Mouse (Mus musculus) CD4-positive, CD25-positive, alpha-beta regulatory T cell, adult 2 months (primary cell): ENCODE results near the gene Exoc1.

ENCODE experiments used
- DNase-seq: peaks from one replicate; pipeline ENCODE4 v3.0.0-alpha.2; 2012; ENCODE audit warnings: low read depth, low spot score

Exoc1 gene

DNA sequence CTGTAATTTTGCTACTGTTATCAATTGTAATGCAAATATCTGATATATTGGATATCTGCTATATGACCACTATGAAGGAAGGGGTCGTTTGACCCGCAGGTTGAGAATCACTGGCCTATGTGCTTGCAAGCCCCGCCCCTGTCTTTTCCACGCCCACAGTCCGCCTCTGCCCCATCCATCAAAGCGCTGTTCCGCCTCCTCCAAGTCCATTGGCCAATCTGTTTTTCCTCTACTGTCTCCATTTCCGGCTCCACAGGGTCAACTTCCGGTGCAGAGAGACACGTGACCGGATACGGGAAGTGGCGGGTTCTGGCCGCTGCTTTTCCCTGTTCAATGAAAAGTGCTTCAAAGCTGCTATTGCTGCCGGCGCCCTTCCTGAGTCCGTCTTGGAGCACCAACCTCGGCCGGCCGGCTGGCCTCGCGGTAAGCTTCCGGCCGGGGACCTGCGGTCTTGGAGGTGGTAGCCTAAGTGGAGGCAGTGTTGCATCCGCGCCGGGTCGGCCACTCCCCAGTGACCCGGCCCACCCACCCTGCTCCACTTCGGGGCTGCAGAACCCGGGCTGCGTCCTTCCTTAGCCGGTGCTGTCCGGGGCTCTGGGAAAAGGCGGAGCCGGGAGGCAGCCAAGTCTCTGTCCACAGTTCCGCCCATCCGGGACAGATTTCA is at the start of gene Exoc1:
Gene Exoc1, plus strand, starts transcription at position 272 of the 664 bp plus-strand sequence.
- peak; percentile 95 for DNase-seq

DNA sequence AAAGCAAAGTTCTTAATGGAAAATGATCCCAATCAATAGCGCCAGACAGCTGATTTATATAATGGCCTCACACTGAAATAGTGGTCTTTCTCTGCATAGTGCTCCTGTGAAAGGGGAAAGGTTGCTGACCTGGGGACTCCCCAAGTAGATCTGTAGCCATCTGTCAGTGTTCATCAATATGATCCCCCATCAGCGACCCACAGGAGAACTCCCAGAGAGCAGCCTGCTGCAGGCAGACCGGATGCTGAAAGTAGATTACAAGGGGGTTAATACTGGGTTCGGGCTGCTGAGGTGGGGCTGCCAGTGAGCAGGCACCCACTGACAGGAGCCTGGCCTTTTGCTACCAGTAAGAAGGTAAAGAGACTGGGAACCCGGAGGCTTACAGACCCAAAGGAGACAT is 45.3 kb upstream of the Exoc1 start, which contains the start of gene Gm7271:
Gene Gm7271, plus strand, starts transcription at position 230 of the 400 bp plus-strand sequence.
- no peak for DNase-seq

DNA sequence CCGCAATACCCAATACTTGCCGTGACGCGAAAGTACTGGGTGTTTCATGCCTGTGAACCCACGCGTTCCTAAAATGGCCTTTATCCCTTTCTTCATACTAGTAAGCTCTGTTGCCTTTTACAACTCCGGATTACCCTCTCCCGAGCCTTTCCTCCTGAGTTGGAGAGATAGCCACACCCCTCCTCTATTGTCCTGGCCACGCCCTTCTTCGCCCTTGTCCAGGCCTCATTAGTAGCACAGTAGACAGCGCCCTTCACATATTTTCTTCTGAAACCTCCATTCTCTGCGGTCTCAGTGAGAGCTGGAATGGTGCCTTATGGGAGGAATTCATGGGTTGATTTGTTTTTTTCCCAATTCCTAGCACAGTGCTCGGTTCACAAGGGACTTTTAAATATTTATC is 34.0 kb upstream of the Exoc1 start:
- no peak for DNase-seq

DNA sequence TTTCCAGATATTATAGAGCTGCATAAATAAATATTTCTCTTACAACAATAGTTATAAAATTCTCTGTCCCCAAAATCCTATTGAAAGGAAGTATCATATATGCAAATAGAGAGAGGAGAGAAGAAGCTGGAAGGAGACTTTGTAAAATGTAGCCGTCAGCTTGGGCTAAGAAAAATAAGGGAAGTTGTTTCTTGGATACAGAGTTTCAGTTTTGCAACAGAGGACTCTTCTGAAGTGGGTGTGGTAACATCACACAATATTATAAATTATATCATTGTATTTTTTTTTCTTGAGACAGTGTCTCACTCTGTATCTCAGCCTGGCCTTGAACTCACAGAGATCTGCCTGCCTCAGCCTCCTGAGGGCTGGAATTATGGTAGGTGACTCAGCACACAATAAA is 6.7 kb upstream of the Exoc1 start:
- DNase-seq = no peak

DNA sequence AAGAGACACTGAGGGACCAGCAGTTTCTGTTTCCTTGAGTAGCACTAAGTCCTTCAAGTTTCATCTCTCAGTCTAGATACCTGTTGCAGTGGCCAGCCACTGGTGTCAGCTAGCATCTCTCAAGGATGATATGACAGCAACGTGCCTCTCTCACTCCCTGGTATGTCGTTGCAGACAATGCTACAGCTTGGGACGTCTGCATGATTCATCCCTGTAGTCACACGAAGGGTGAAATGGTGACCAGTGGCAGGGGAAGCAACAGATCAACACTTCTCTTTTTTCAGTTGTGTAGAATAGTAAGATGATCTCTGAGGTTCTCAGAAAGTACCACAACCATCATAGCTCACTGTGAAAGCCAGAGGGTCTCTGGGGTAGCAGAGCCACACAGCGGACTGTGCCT is 4.5 kb upstream of the Exoc1 start:
- DNase-seq = no peak

DNA sequence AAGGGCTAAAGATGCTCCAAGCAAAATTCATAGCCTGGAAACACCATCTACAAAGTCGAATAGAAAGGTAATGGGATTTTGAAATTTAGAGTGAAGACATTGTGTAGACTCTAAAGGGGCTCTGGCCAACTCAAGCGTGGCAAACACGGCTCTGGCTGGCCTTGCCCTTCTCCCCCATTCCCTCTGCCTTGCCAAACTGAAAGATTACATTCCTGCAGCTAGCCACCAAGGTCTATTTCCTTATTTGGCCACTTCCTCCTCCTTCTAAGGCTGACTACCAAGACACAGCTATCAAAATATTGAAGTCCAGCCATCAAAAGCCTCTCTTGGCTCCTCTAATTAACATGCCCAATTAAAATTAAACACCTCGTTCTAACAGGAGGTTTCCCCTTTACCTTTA is 4.0 kb upstream of the Exoc1 start:
- DNase-seq = no peak

DNA sequence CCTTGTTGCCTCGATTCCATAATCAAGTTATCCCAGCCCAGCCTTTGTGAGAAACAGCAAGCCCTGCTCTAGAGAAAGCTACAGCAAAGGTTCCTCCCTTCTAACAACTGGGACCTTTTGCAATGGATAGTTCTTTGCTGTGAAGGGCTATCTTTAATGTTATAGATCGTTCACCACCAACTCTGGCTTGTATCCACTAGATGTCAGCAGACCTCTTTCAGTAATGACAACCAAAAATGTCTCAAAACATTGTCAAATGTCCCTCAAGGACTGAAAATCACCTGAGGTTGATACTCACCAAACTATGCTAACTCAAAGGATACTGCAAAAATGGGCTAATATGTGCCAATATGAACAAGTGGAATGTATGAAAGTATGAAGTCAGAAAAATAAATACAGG is 3.3 kb upstream of the Exoc1 start:
- peak; percentile 16 for DNase-seq

DNA sequence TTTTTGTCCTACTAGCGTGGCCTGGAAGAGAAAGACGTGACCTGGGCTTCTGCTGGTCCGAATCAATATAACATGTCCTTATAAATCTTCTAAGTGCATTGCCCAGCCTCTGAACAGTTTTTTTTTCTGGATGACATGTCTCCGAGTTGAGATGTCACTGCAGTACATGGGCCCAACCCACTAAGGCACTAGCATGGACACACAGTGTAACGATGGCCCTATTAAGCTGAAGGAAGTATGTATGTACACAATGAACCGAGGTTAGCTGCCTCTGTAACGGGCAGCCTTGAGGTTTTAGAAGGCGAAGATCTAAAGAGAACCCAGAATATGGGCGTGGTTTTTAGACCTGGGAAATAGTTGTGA is 574 bp downstream of the Exoc1 start:
- peak; percentile 20 for DNase-seq

DNA sequence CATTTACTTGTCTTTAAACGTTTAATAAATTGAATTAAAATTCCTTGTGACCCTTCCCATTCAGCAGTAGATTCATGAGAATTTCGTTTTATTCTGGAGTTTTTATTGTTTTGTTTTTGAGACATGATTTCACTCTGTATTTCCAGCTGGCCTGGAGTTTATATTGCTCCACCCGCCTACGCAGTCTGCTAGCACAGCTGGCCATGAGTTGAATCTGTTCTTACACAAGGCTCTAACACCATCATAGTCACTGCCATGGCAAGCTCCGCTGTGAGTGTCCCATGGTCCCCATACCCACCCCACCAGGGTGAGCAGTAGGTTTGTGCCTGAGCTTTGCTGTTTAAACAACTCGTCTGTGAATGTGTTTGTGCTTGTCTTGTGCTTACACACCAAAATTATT is 4.1 kb downstream of the Exoc1 start:
- DNase-seq = no peak

DNA sequence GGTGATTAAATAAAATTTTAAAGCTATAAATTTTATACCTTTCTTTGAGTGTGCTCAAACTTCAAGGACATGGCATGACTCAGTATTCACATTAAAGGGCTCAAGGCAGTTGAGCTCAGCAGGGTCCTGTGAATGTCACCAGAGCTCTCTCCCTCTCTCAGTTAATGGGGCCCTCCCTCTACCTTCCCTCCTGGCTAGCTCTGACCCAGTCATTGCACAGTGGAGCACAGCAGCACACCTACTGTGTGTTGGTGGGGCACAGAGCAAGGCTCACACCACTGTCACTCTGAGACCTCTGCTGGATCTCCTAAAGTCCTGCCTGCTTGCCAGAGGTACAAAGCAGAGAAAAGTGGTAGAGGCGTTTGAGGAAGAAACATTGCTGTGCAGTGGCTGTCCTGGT is 7.1 kb downstream of the Exoc1 start:
- DNase-seq = no peak

DNA sequence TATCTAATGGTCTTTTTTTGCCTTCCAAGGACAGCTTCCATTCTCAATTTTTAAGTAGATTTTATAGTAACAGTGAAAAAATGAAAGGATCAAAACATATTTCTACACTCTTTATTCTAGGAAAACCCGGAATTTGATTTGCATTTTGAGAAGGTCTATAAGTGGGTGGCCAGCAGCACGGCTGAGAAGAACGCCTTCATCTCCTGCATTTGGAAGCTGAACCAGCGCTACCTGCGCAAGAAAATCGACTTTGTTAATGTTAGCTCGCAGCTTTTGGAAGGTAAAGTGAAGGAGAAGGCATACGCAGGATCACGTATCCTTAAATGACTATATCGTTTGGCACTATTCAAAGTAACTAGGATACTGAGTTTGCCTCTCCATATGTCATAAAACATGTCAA is 8.5 kb downstream of the Exoc1 start:
- DNase-seq = no peak

DNA sequence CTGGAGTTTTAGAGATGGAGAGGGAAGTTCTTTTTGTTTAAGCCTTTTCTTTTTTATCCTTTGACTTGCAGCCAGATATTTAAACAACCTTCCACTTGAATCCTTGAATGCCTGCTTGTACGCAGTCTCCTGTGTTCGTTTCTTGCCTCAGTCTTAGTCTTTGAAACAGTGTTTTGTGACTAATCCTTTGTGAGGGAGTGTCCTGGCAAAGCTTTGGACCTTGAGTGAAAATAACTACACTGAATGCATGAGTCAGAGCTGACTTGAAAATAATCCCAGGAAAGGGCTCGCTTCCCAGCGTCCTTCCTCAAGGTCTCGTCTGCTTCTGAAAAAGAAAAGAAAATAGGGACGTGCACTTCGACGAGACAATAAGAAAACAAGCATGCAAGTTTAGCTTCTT is 11.1 kb downstream of the Exoc1 start:
- DNase-seq = no peak

DNA sequence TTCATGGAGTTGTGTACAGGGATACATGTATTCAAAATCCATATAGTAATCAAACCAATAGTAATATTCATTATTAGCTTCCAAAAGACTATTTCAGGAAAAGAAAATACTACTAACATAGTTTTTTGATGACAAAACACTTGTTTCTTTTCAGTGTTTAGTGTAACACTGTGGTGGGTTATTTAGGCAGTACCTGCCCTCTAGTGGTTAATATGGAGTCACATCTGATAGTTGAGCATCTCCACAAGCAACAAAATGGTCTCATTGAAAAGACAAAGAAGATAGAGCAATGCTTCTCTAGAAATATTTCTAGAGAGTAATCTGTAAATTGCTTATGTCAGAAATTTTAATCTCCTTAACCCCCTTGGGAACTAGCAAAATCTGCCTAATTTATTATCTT is 11.7 kb downstream of the Exoc1 start:
- peak; percentile 11 for DNase-seq

DNA sequence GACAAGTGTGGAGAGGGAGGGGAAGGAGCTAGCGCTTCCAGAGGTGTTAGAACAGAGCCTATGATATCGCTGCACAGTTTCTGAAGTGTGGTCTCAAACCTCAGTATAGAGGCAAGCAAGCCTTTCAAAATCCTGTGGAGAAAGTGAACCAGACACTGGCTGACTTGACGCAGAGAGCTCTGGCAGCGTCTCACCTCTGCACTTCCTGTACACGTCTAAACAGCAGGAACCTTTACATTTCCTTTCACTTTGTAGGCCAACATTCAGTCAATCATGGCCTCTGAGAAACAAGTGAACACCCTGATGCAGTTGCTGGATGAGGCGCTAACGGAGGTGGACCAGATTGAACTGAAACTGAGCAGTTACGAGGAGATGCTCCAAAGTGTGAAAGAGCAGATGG is 14.1 kb downstream of the Exoc1 start:
- peak; percentile 11 for DNase-seq

DNA sequence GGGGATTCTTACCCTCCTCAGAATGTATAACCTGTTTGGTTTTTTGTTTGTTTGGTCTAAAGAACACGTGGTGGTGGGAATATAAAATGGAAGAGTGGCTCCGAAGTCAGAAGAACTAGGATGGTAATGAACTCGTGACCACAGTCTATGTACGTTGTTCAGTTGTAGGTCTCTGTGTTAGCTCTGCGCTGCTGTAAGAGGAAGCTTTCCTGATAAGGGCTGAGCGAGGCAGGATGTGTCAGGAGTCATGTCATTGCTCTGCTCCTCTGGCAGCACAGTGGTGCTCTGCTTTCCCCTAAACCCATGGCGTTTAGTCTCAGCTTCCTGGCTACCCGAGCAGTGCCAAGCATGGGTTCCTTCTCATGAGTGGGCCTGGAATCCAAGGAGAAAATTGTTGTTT is 21.3 kb downstream of the Exoc1 start:
- no peak for DNase-seq

DNA sequence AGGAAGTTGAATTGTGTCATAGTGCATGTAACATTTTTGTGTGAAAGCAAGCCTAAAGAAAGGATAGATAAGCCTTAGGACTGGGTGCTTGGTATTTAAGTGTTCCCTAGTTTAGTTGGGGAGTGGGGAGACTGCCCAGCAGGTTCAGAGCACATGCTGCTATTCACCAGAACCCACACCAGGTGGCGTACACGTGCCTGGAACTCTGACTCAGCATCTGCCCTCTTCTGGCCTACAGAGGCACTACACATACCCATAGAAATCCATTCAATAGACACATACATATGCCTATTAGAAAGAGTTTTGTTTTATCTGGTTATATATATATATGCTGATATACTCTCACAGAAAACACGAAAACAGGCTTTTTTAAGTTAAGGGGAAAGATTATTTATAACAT is 36.2 kb downstream of the Exoc1 start:
- peak; percentile 90 for DNase-seq

DNA sequence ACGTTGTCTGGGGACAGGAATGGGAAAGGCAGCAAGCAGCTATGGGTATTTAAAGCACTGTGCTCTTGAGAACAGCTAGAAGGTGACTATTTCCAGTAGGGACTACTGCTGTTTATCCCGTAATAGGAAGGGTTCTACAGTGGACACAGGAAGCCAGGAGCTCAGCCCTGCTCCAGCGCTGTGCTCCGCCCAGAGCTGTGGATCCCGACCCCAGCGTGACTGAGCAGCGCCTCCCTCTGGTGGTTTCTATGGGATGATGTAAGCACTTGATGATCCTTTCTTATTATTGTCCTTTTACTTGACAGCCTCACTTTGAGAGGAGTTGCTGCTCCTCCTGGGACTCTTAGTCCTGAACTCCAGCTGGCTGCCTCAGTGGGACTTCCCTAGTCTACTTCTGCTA is 45.1 kb downstream of the Exoc1 start:
- no peak for DNase-seq

DNA sequence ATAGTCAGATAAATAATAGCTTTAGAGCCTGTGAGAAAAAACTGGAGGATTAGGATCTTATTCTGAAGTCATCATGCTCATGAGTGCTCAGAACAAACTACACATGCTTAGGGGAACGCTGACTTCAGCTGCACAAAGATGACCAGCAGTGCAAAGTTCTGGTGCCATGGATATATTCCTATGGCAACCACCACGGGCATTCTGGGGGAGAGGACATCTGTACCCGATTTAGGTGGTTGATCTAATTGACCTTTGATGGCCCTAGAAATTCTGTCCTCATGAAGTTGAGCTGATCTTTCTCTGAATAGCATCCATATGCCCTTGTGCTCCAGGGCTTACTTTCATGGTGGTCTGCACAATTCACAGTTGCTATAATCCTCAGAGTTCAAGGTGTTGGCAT is 47.9 kb downstream of the Exoc1 start:
- DNase-seq = no peak

DNA sequence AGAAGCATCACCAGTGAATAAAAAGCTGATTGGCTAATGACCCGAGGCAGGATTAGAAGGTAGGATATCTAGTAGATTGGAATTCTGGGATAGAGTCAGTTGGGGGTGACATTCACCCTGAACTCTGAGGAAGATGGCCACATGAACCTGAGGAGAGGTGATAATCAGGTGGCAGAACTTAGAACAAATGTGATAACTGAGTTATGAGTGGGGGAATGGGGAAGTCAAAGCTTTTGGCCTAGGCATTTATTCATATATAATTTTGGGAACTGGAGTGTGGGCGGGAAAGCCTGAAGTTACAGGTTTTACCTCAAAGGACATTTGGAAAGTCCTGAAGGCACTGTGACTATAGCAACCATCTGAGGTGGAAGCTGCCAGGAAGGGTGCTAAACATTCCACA is 56.3 kb downstream of the Exoc1 start:
- DNase-seq = no peak

DNA sequence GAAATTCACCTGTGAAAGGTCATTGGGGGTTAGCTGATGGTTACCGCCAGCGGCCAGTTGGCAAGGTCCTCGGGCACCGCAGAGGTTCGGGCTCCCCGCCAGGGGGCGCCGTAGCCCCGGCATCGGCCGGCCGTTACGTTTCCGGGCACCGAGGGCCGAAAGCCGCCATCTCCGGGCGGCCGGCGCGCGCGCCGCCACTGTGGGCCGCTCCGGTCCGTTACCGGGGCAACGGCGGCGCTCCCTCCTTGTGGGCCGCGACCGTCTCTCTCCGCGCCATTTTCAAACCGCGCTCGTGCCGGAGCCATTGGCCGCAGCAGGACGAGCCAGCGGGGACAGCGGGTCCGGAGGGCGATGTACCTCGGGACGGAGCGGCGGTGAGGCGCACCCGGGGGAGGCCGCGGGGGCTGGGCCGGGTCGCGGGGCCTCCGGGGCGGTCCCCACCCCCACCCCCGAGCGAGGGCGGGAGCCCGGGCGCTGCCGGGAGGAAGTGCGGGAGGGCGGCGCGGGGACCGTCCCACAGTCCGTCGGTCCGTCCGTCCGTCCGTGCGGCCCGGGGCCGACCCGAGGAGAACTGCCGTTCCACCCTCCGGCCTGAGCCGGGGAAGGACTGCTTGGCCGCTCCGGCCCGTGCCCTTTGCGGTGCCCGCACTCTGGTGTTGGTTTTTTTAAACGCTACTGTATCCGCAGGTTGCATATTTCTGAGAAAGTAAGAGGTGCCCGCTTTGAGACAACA is 59.6 kb downstream of the Exoc1 start, which contains the start of gene Cep135:
Gene Cep135, plus strand, starts transcription at position 148 of the 733 bp plus-strand sequence.
- DNase-seq = peak; percentile 86

DNA sequence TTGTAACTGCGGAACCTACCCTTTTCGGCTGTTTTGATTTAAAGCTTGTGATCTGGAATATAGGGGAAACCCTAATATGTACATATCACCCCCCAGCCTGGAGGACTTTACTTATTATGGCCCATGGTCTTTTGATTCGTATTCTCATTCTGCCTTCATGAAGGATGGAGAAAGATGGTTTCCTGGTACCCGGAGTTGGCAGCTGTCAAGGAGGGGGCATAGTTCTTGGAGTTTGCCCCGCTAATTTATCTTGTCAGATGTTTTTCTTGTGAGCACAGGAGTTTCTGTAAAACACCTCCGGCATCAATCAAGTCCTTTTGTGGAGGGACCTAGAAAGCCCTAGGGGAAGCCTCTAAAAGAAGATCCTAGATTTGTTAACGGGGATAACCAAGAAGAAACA is 60.2 kb downstream of the Exoc1 start:
- DNase-seq = no peak

DNA sequence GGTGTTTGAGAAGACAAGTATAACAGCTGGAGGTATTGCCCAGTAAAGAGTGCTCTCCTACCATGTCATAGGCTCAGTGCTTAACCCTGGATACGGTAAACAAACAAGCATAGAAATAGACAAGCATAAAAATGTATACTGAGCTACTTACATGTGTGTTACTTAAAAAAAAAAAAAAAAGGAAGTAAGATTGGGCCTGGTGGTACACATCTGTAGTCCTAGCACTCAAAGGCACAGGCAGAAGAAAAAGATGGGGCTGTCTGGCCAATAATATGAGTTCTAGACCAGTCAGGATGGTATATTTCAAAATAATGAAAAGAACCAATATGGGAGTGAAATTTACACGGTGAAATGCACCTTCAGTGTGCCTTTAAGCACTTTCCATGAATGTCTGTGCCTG is 60.9 kb downstream of the Exoc1 start:
- no peak for DNase-seq

DNA sequence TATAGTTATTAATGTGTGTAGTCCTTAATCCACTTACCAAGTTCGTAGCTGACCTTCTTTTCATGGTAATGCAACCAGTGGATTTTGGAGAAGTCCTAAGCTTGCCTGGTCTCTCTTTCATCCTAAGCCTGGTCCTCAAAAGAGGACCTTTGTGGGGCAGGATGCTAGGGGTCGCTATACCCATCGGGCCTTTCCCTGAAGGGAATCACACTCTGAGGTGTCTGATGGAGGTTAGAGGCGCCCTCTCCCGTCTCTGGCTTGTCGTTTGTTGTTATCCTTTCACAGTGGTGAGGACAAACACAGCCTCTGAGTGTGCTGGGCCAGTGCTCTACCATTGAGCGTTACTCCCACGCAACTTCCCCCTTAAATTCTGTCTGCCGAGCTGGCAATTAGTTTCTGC is 62.8 kb downstream of the Exoc1 start:
- DNase-seq = no peak
